Mouse (Mus musculus) erythroblast, adult 5-6 weeks (primary cell): ENCODE measurements at regions not wholly inside any gene's neighbourhood (a gene's known extent, or its start where the extent isn't known, plus 50 kb on each side); places are given as distances from the start of the nearest gene placed in this dataset.

Experiments used
- ATAC-seq: replicated peaks from 2 replicates; pipeline ENCODE4 v1.8.0; 2016; ENCODE audit warnings: moderate number of reproducible peaks, mild to moderate bottlenecking, moderate TSS enrichment, inconsistent platforms; ENCODE audit not compliant: poor library complexity, low FRiP score, severe bottlenecking

- ATAC-seq: no peak
Measured at GRCm38 (mm10) chr14:54185265-54185830, 68.6 kb downstream of the Dad1 start.

DNA sequence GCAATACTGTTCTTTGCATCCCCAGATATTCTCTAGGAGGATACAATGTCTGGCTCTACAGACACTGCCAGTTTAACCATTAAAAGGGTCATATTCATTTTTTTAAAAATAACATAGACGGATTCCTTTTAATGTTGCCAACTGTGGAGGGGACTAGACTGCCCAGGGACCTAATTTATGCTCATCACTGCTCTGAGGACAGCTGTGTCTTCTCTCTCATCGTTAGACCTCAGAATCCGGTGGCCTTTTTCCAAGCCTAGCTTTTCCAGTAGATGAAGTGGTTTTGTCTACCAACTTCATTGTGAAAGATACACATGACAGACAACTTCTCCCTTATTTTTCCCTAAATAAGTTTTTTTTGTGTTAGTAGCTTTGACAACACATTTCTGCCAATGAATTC, 70.0 kb downstream of the Dad1 start:
- ATAC-seq: no peak

GRCm38 (mm10) chr14:54182838-54183237, 71.1 kb downstream of the Dad1 start:
- ATAC-seq: no peak

DNA sequence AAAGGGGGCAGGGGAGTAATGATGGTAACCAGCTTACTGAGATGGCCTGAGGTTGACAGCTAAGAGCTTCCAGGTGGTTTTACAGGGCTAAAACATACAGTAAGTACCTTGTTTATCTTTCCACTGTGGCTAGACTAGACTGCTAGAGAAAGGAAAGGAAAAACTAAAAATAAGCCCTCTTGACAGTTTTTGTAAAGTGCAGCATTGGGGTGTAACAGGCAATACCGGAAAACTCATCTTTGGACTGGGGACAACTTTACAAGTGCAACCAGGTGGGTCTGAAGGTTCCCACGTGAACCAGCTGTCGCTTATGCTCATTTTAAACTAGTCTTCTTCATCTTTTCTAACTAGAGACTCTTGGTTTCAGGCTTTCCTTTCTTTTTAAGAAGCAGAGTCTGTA, 72.6 kb downstream of the Dad1 start:
- no peak for ATAC-seq

DNA sequence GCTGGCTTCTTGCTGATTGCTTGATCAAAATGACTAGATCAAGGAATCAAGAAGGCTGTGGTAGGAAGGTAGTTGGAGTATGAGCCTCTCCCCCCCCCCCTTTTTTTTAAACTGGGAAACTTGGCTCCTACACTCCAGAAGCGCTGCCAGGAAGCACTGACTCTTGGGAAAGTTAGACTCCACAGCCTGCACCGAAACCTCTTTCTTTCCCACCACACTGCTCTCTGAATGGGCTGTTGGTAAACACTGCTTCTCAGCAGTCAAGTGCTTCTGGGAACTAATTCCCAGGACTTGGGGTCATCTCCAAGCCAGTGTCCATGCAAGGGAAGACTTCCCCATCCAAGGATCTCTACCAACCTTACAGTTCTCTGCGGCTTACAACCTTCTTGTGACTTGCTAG, 73.2 kb downstream of the Dad1 start:
- ATAC-seq: no peak

- ATAC-seq: no peak
Measured at GRCm38 (mm10) chr14:54180271-54180670, 73.6 kb downstream of the Dad1 start.

DNA sequence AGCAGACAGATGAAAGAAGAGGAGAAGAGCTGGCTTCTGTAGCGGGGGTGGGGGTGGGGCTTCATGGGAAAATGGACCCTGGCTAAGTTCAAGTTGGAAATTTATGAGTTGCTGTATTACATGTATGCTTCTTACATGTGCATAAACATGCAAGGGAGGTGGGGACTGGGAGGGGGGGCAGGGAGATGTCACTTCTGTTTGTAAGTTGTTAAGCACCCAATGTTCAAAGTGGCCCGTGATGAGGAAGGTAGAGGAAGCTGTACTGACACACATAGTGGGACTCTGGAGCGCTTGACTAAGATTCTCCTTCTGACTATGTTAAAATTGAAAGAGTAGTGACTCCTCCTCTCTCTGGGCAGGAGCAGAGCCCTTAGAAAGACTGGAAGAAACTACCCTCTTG, 75.0 kb downstream of the Dad1 start:
- ATAC-seq: no peak

DNA sequence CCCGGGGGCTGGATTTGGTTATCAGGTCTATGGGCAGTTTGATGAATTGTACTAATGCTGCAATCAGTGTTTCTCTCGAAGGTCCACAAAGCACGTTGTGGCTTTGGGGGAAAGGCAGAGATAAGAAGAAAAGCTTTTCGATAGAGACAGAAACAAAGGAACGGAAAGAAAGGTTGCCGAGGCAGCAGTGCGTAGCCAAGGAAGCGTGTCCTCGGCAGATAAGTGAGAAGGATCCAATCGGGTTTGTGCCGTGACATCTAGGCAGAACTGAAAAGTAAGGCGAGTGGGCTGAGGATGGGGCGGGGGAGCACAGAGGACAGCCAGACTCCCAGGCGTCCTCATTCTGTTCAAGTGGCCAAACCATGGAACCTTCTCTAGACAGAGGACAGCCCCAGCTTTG, 77.4 kb downstream of the Dad1 start:
- ATAC-seq: no peak

GRCm38 (mm10) chr14:54175476-54175875, 78.4 kb downstream of the Dad1 start:
- ATAC-seq: no peak

- no peak for ATAC-seq
Measured at GRCm38 (mm10) chr14:54173316-54173715, 80.6 kb downstream of the Dad1 start.

DNA sequence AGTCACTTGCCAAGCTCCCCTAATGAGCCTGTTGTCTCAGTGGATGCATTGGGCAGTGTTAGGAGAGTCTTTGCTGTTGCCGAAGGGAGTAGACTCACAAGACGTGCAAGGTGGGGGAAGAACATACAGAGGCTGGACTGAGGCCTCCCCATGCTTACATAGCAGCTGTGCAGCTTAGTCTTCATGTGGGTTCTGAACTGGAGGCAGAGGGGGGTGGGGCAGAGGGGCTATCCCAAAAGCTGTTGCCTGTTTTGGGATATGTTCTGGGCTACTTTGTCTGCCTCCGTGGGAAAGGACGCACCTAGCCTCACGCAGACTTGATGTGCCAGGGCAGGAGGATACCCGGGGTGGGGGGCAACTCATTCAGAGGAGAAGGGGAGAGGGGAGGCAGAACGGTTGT, 84.7 kb downstream of the Dad1 start:
- ATAC-seq: no peak

DNA sequence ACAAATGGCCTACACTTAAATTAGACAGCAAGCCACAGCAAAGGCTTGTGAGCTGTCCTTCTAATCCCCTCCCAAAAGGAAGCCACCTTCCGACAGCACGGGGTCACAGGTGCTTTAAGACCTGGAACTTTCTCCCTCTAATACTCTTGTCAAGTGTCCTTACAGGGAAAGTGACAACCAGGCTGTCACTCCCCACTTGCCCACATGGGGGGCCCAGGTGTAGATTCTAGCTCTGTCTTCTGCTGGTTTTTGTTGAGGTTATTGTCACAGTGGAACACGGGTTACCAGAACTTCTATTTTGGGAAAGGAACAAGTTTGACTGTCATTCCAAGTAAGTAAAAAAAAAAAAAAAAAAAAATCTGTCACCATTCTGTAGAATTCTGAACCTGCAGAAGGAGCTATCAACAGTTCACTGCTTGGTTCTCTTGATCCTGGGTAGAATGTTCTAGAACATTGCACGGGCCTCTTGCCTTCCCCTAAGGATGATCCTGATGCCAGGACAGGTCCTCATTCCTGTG, 85.4 kb downstream of the Dad1 start:
- no peak for ATAC-seq

- ATAC-seq: no peak
Measured at GRCm38 (mm10) chr14:54166057-54166456, 87.8 kb downstream of the Dad1 start.

DNA sequence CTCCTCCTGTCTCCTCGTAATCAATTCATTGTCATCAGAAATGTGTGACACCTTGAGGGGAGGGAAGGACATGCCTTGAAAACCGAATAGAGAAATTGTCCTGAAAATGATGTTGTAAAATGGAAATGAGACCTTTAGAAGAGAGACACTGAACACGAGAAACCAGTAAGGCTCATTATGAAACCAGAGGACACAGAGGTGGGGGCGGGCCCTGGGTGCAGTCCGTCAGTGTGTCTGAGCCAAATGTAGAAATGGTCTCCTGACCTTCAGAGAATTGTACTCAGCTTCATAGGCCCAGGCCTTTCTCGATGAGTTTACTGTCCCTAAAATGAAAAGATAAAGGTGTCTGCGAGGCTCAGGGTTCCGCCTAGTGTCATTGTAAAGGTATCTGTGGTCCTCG, 89.0 kb downstream of the Dad1 start:
- ATAC-seq: no peak

DNA sequence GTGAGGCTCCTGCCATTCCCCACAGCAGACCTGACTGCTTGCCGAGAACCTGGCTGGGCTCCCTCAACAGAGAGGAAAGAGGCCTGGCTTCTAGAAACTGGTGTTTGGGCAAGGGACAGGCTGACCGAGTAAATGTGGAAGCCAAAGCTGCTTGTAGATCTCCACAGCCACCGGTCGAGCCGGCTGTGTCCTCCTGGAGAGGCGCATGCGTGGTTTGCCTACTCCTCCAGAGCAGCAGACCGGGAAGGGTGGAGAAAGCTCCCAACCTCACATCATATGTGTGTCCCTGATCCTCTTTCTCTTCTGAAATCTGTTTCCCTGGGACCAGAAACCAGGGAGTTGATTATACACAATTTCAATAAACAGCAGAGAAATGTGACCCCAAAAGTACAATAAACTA, 92.0 kb downstream of the Dad1 start:
- ATAC-seq: no peak

DNA sequence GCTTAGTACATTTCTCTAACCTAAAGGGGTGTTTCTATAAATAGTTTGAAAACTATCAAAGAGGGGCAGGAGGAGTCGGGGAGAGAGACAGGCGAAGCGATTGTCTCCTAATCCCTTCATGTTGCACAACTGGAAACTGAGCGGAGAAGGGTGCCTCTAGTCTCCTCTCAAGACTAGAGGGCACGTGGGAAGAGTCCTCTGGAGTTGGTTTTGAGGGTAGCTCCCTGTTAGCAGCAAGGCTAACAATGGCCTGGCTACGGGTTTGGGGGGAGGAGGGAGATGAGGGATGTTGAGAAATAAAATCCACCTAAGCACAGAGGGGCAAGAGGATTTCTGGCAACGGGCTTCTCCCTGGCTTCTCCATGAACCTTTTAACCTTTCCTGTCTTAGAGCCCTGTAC, 92.7 kb downstream of the Dad1 start:
- no peak for ATAC-seq

GRCm38 (mm10) chr14:54159816-54160215, 94.1 kb downstream of the Dad1 start:
- ATAC-seq: no peak

DNA sequence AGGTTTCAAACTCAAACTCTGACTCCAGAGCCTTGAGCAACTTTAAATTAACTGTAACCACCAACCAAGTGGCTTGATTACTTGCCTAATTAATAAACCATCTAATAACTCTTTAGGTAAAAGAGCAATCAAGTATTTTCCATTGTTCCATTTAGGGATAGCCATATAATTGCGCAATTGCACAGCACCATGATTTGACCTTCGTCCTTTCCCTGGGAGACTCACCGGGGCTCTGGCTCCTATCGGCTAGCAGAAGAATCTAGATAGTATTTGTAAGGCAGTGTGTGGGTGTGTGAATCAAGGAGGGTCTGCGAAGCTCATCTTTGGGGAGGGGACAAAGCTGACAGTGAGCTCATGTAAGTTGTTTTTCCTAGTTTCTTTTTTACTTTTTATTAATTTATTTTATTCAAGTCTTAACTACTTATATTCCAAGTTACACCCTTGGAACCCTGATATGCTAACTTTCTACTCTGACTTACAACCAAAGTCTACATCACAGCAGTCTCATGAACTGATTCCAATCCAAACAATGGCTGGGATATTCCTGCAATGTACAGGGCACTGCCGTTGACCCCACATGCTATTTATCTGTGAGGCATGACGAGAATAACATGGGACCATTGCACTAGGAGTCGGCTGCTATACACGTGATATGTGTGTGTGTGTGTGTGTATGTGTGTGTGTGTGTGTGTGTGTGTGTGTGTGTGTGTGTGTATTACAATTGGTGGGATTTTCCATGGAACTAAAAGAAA, 95.5 kb downstream of the Dad1 start:
- no peak for ATAC-seq

DNA sequence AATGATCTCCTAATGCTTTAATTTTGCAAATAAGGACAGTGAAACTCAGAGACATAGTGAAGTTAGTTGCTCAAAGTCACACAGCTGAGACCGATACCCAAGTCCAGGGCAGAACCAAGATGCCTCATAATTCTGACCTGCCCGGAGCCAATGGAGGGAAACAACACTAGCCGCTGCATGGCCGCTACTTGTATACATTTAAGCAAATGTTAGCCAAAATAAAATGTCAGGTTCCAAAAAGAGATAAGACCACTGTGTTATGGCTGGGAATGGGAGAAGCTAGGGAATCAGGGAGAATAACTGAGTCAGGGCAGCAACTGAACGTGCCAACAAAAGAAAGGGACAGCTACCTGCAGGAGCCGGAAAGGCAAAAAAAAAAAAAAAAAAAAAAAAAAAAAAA, 97.4 kb downstream of the Dad1 start:
- ATAC-seq: no peak

- peak; percentile 63 for ATAC-seq
Measured at GRCm38 (mm10) chr14:54152485-54153235, 101.2 kb downstream of the Dad1 start.

DNA sequence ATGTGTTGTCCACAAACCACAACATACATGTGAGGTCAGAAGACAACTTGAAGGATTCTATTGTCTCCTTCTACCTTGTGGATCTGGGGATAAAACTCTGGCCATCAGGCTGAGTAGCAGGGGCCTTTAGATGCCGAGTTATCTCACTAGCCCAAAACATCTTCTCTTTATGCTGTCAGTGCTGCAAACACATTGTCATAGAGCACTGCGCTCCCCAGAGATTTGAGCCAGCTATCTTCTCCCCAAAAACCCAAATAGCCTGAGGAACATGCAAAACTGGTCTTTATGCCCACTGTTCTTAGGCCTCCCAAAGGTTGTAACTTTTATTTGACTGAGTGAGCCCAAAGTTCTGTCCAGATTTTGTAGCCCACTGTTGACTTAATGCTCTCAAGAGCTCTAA, 102.0 kb downstream of the Dad1 start:
- no peak for ATAC-seq
